Mouse (Mus musculus) bone marrow macrophage, adult 2 months (primary cell): ENCODE data around the gene Eif4e2.

Source experiments
- CTCF ChIP-seq: IDR thresholded peaks from 2 replicates; pipeline ENCODE4 v1.5.1; 2012; ENCODE audit warnings: low read depth, mild to moderate bottlenecking, low read length, moderate library complexity
- POLR2A ChIP-seq: IDR thresholded peaks from 2 replicates; pipeline ENCODE4 v1.6.1; 2012; ENCODE audit warnings: mild to moderate bottlenecking, low read depth, low read length, borderline replicate concordance

- no peak for TF ChIP-seq CTCF
- TF ChIP-seq POLR2A = no peak
Observed at GRCm38 (mm10) chr1:87265200-87265599, 51.5 kb downstream of the Eif4e2 start.
